Mouse (Mus musculus) erythroblast, embryonic 14.5 days (primary cell): Measurements from ENCODE around the gene Tenm2.

Experiments
- GATA1 ChIP-seq: IDR thresholded peaks from 2 replicates; pipeline ENCODE4 v1.6.1; 2012; ENCODE audit warnings: low read length, inconsistent platforms, mixed read lengths
- TAL1 ChIP-seq: IDR thresholded peaks from 3 replicates; pipeline ENCODE4 v1.6.1; 2012; ENCODE audit warnings: low read length, inconsistent platforms, mixed read lengths

DNA sequence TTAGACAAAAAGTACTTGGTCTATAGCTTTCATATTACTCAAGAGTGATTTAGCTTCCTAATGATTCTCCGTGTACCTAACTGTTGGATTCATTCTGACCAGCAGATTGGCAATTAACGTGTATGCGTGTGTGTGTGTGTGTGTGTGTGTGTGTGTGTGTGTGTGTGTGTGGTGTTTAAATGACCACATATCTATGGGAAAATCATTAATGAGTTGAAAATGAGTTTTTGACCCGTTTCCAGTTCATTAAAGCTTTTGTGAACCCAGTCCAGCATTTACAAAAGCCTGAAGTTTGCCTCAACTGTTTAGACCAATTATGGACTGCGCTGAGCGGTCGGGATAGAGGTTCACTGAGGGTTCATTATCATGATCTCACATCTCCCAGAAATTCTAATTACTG, 1181.4 kb downstream of the Tenm2 start:
- no peak for TF ChIP-seq TAL1
- no peak for TF ChIP-seq GATA1
